Mouse (Mus musculus) embryonic facial prominence, embryonic 14.5 days (tissue): Measurements from ENCODE around the gene Fblim1. TPM values are rescaled to one million over a fixed set of nuclear protein-coding genes. Genes with fewer than 3 reads are reported as not detected.

ENCODE experiments used
- ATAC-seq: fragments of 200-750 bp; cut with Nextera tagmentation; 2 replicates; pipeline ENCODE4 v1.8.0; 2017; ENCODE audit warnings: low read depth, moderate number of reproducible peaks, moderate TSS enrichment
- DNase-seq: peaks from one replicate; pipeline ENCODE4 v3.0.0-alpha.2; 2015; ENCODE audit warnings: low spot score
- H3K27ac ChIP-seq: fragments of 300-500 bp; sonication (generic); replicated peaks from 2 replicates; pipeline ENCODE4 v1.5.1; 2014; ENCODE audit warnings: low read depth, mild to moderate bottlenecking, low read length, moderate library complexity
- H3K27me3 ChIP-seq: fragments of 300-500 bp; sonication (generic); replicated peaks from 2 replicates; pipeline ENCODE4 v1.6.1; 2014; ENCODE audit warnings: low read length; ENCODE audit not compliant: control insufficient read depth, insufficient read depth
- H3K36me3 ChIP-seq: fragments of 300-500 bp; sonication (generic); 2 replicates; pipeline ENCODE4 v1.6.1; 2014; ENCODE audit warnings: low read length, mixed read lengths; ENCODE audit not compliant: control insufficient read depth, insufficient read depth
- H3K4me1 ChIP-seq: fragments of 300-500 bp; sonication (generic); 2 replicates; pipeline ENCODE4 v1.6.1; 2014; ENCODE audit warnings: antibody characterized with exemption, low read length; ENCODE audit not compliant: control insufficient read depth, insufficient read depth
- H3K4me2 ChIP-seq: fragments of 300-500 bp; sonication (generic); 2 replicates; pipeline ENCODE4 v1.6.1; 2014; ENCODE audit warnings: low read depth, mild to moderate bottlenecking, low read length, moderate library complexity, mixed read lengths
- H3K4me3 ChIP-seq: fragments of 300-500 bp; sonication (generic); 2 replicates; pipeline ENCODE4 v1.5.1; 2014; ENCODE audit warnings: low read depth, mild to moderate bottlenecking, low read length
- H3K9ac ChIP-seq: fragments of 300-500 bp; sonication (generic); 2 replicates; pipeline ENCODE4 v1.6.1; 2014; ENCODE audit warnings: low read depth, mild to moderate bottlenecking, low read length, moderate library complexity, mixed read lengths
- H3K9me3 ChIP-seq: fragments of 300-500 bp; sonication (generic); 2 replicates; pipeline ENCODE4 v1.6.1; 2016; ENCODE audit warnings: low read length; ENCODE audit not compliant: control insufficient read depth
- WGBS: fragments of 180-500 bp; shearing (Covaris S2); extraction: QIAGEN DNeasy Blood & Tissue Kit; methylation state at CpG from one replicate; pipeline ENCODE4 v1.1.7; 2014; 5-methylcytosine and 5-hydroxymethylcytosine counted together
- polyA plus RNA-seq: library from polyadenylated mRNA; unstranded; fragments of >200 nt; fragmentation: Nextera tagmentation; extraction: Ambion mirVana; gene quantifications from 2 replicates; pipeline ENCODE4 v1.2.1, GENCODE M21; 2014

The Fblim1 gene
- 22.8 and 27.7 TPM in 2 replicates for polyA plus RNA-seq

DNA sequence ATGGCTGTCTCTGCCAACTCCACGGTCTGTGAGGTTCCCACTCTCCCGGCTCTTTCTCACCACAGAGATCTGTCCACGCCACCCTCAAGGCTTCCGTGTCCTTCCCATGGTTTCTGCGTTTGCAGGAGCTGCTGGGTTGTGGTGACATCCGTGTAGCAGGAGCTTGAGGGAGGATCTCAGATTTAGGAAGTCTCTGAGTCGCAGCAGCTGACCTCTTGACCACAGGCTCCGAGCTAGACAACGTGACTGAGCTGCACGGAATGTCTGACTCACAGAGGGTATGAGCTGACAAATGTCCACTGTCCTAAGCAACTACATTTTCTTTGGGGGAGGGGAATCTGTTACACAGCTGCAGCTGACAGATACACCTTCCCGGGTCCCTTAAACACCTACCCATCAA lies at the start of gene Fblim1:
Fblim1 (minus strand) TSS at position 236 of the 400 bp plus-strand sequence.
- Histone ChIP-seq H3K27me3 (no peaks in the 10 kb centered on the region), H3K4me3 (no peak within 1 kb of the TSS), H3K27ac (no peak within 1 kb of the TSS), H3K9me3 (no peaks in the 10 kb centered on the region), H3K9ac (no peak within 1 kb of the TSS), H3K36me3 (no peaks in the 10 kb centered on the region), H3K4me1 (peaks cover 4% of the 10 kb centered on the region; the same call in 1 of the 2 replicates), H3K4me2 (no peak within 1 kb of the TSS)
- ATAC-seq: no peak
- 83% methylated on average over 11 of the region's 11 CpGs for WGBS
- no peak for DNase-seq

DNA sequence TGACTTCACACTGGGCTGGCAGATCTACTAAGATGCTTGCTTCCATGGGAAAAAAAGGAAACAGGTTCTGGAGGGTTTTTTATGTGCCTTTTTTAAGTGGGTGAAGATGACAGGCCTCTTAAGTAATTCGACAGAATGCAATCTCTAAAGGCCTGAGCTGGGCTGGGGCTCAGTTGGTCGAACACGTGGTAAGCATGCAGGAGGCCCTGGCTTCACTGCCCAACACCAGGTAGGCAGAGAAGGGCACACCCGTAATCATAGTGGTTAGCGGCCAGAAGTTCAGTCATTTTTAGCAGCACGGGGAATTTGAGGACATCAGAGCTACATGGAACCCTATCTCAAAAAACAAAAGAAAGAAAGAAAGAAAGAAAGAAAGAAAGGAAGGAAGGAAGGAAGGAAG lies 48.6 kb upstream of the Fblim1 start:
- 91% methylated on average over 6 of the region's 6 CpGs for WGBS
- H3K9me3 ChIP-seq: no peaks in the 10 kb centered on the region
- no peak overlapping the region for H3K9ac ChIP-seq
- no peak overlapping the region for H3K4me3 ChIP-seq
- DNase-seq: no peak
- ATAC-seq: no peak
- peaks cover 30% of the 10 kb centered on the region for H3K36me3 ChIP-seq
- no peaks in the 10 kb centered on the region; the same call in 1 of the 2 replicates for H3K4me1 ChIP-seq
- no peaks in the 10 kb centered on the region for H3K27me3 ChIP-seq
- H3K27ac ChIP-seq: no peak overlapping the region
- no peak overlapping the region for H3K4me2 ChIP-seq

- Histone ChIP-seq H3K9ac (no peak overlapping the region), H3K4me1 (no peaks in the 10 kb centered on the region; the same call in 1 of the 2 replicates), H3K27me3 (no peaks in the 10 kb centered on the region), H3K27ac (no peak overlapping the region), H3K9me3 (no peaks in the 10 kb centered on the region), H3K36me3 (peaks cover 26% of the 10 kb centered on the region), H3K4me2 (no peak overlapping the region), H3K4me3 (no peak overlapping the region)
- DNase-seq (no peak), ATAC-seq (no peak)
- 88% methylated on average over 13 of the region's 13 CpGs for WGBS
Observed at GRCm38 (mm10) chr4:141653813-141654212, 47.9 kb upstream of the Fblim1 start.

DNA sequence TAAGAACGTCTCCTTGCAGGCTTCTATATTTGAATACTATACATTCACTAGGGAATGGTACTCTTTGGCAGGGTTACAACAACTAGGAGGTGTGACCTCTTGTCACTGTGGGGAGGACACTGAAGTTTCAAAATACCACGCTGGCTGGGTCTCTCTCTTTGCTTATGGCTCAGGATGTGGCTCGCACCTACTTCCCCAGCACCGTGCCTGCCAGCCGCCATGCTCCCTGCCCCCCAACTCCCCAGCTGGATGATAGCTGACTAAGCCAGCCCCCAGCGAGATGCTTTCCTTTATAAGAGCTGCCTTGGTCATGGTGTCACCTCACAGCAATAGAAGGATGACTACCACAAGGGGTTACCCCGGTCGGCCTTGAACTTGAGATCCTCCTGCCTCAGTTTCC lies 47.1 kb upstream of the Fblim1 start:
- 89% methylated on average over 8 of the region's 8 CpGs for WGBS
- H3K4me3 ChIP-seq: no peak overlapping the region
- no peak overlapping the region; the same call in 1 of the 2 replicates for H3K9ac ChIP-seq
- H3K27me3 ChIP-seq: no peaks in the 10 kb centered on the region
- ATAC-seq (no peak), DNase-seq (no peak)
- no peak overlapping the region for H3K27ac ChIP-seq
- H3K9me3 ChIP-seq: no peaks in the 10 kb centered on the region
- H3K4me1 ChIP-seq: no peaks in the 10 kb centered on the region; the same call in 1 of the 2 replicates
- no peak overlapping the region for H3K4me2 ChIP-seq
- H3K36me3 ChIP-seq: peaks cover 26% of the 10 kb centered on the region

DNA sequence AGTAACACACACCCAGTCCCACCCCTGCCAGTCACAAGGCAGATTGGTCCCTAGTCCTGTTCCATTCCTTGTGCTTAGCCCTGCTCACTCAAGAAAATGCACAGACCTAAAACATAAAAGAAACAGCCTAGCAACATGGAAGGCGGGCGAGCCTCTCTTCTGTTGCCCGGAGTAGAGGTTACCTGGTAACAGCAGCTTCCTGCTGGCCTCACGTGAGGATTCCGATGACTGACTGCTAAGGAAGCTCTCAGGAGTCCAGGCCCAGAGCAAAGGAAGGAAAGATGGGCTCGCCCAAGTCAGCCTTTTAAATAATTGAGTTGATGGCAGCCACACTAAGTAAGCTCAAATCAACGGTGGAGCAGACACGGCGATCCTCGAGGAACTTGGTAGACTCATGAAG lies 46.0 kb upstream of the Fblim1 start:
- Histone ChIP-seq H3K4me1 (no peaks in the 10 kb centered on the region; the same call in 1 of the 2 replicates), H3K9me3 (no peaks in the 10 kb centered on the region), H3K27me3 (no peaks in the 10 kb centered on the region), H3K9ac (no peak overlapping the region), H3K4me2 (no peak overlapping the region), H3K27ac (no peak overlapping the region), H3K4me3 (no peak overlapping the region), H3K36me3 (peaks cover 27% of the 10 kb centered on the region; the same call in 1 of the 2 replicates)
- ATAC-seq: no peak
- DNase-seq: no peak
- WGBS: 87% methylated on average over 10 of the region's 10 CpGs

GRCm38 (mm10) chr4:141651286-141651685 lies 45.4 kb upstream of the Fblim1 start:
- Histone ChIP-seq H3K4me1 (no peaks in the 10 kb centered on the region; the same call in 1 of the 2 replicates), H3K9ac (no peak overlapping the region), H3K27me3 (no peaks in the 10 kb centered on the region), H3K27ac (no peak overlapping the region), H3K4me2 (no peak overlapping the region), H3K9me3 (no peaks in the 10 kb centered on the region), H3K36me3 (peaks cover 28% of the 10 kb centered on the region; the same call in 1 of the 2 replicates), H3K4me3 (no peak overlapping the region)
- WGBS: 81% methylated on average over 6 of the region's 6 CpGs
- DNase-seq: no peak
- no peak for ATAC-seq

DNA sequence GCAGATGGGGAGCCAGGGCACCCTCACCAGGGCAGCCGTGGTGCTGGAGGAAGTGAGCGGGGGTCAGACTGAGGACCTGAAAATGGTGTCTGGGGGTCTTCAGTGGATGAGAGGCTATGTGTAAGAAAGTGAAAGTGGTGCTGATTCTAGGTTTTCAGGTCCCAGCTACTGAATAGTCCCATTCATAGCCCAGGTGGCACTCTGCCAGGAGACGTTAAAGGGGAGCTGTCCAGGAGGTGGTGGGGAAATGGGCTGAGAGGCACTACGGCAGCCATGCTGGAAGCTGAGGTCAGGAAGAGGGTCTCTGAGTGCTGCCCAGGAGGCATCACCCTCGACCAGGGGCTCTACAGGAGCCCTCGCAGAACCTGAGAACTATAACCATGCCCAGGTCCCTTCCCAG lies 43.3 kb upstream of the Fblim1 start:
- Histone ChIP-seq H3K9ac (no peak overlapping the region), H3K27me3 (no peaks in the 10 kb centered on the region), H3K36me3 (peaks cover 25% of the 10 kb centered on the region; the same call in 1 of the 2 replicates), H3K4me2 (no peak overlapping the region; the same call in 1 of the 2 replicates), H3K27ac (no peak overlapping the region; the same call in 1 of the 2 replicates), H3K9me3 (no peaks in the 10 kb centered on the region), H3K4me3 (no peak overlapping the region), H3K4me1 (no peaks in the 10 kb centered on the region; the same call in 1 of the 2 replicates)
- WGBS: 64% methylated on average over 6 of the region's 6 CpGs
- peak; percentile 42 for DNase-seq
- ATAC-seq: no peak

DNA sequence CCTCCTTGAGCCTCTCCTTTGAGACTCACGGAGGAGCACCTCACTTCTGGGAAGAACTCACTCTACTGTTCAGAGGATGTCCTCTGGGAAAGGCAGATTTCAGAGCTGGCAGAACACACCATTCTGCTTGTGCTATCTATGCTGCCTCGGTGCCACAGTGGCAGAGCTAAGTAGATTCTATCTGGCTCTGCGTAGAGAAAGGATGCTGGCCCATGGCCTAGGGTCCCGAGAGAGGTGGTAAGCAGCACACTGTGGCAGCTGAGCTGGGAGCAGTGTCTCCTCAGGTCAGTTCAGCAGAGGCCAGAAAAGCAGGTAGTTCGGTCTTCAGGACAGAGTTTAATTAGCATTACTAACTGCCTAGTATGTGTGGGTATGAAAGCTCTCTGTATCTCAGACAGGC lies 42.4 kb upstream of the Fblim1 start:
- Histone ChIP-seq H3K9me3 (no peaks in the 10 kb centered on the region), H3K27me3 (no peaks in the 10 kb centered on the region), H3K4me3 (no peak overlapping the region), H3K4me1 (no peaks in the 10 kb centered on the region; the same call in 1 of the 2 replicates), H3K9ac (no peak overlapping the region), H3K27ac (no peak overlapping the region; the same call in 1 of the 2 replicates), H3K36me3 (peaks cover 15% of the 10 kb centered on the region; the same call in 1 of the 2 replicates), H3K4me2 (no peak overlapping the region)
- ATAC-seq (no peak), DNase-seq (no peak)
- WGBS: 91% methylated on average over 5 of the region's 5 CpGs

DNA sequence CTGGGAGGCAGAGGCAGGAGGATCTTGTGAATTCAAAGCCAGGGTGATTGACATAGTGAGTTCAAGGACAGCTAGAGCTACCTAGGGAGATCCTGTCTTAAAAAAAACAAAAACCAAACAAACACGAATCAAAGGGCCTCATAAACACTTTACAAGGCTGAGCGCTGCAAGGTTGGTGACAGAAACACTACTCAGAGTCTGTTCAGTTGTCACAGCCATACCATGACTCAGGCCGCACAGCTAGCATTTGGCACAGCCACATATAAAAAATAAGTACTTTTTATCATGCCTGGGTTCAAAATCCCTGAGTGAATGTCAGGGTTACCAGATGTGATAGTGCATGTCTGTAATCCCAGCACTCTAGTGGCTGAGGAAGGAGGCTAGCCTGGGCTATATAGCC lies 41.3 kb upstream of the Fblim1 start:
- Histone ChIP-seq H3K4me1 (no peaks in the 10 kb centered on the region; the same call in 1 of the 2 replicates), H3K4me3 (no peak overlapping the region), H3K27ac (no peak overlapping the region), H3K4me2 (no peak overlapping the region), H3K9ac (no peak overlapping the region), H3K27me3 (no peaks in the 10 kb centered on the region), H3K9me3 (no peaks in the 10 kb centered on the region), H3K36me3 (peaks cover 17% of the 10 kb centered on the region; the same call in 1 of the 2 replicates)
- ATAC-seq: no peak
- WGBS: 100% methylated on average over 3 of the region's 3 CpGs
- DNase-seq: no peak
